Mouse (Mus musculus) midbrain, embryonic 15.5 days (tissue): ENCODE data around the gene Phrf1. TPM values are rescaled to one million over a fixed set of nuclear protein-coding genes. Genes with fewer than 3 reads are reported as not detected.
"Not testable (repeated sequence)": the region's sequence is repeated elsewhere in the genome, so short reads cannot be mapped to it uniquely, and the experiment has no call there.

Experiments used
- ATAC-seq: fragments of 200-750 bp; cut with Nextera tagmentation; replicated peaks from 2 replicates; pipeline ENCODE4 v1.8.0; 2017; ENCODE audit warnings: moderate TSS enrichment
- H3K27ac ChIP-seq: fragments of 300-500 bp; sonication (generic); 2 replicates; pipeline ENCODE4 v1.5.1; 2015; ENCODE audit warnings: mild to moderate bottlenecking, inconsistent platforms
- H3K27me3 ChIP-seq: fragments of 300-500 bp; sonication (generic); replicated peaks from 2 replicates; pipeline ENCODE4 v1.6.1; 2015; ENCODE audit warnings: inconsistent platforms
- H3K36me3 ChIP-seq: fragments of 300-500 bp; sonication (generic); replicated peaks from 2 replicates; pipeline ENCODE4 v1.6.1; 2015; ENCODE audit warnings: inconsistent platforms
- H3K4me1 ChIP-seq: fragments of 300-500 bp; sonication (generic); 2 replicates; pipeline ENCODE4 v1.6.1; 2015; ENCODE audit warnings: inconsistent platforms
- H3K4me2 ChIP-seq: fragments of 300-500 bp; sonication (generic); 2 replicates; pipeline ENCODE4 v1.6.1; 2015; ENCODE audit warnings: inconsistent platforms, mild to moderate bottlenecking, moderate library complexity
- H3K4me3 ChIP-seq: fragments of 300-500 bp; sonication (generic); 2 replicates; pipeline ENCODE4 v1.5.1; 2015; ENCODE audit warnings: mild to moderate bottlenecking, inconsistent platforms
- H3K9ac ChIP-seq: fragments of 300-500 bp; sonication (generic); 2 replicates; pipeline ENCODE4 v1.6.1; 2015; ENCODE audit warnings: mild to moderate bottlenecking, inconsistent platforms
- H3K9me3 ChIP-seq: fragments of 300-500 bp; sonication (generic); 2 replicates; pipeline ENCODE4 v1.6.1; 2016; ENCODE audit warnings: inconsistent platforms
- WGBS: fragments of 180-500 bp; shearing (Covaris S2); methylation state at CpG from one replicate; pipeline ENCODE4 v1.1.7; 2015; ENCODE audit warnings: mixed read lengths; 5-methylcytosine and 5-hydroxymethylcytosine counted together
- polyA plus RNA-seq: library from polyadenylated mRNA; unstranded; fragments of >200 nt; fragmentation: Nextera tagmentation; extraction: Ambion mirVana; gene quantifications from 2 replicates; pipeline ENCODE4 v1.2.1, GENCODE M21; 2015

The Phrf1 gene
- polyA plus RNA-seq, 1 experiment from 2014 or later: 77.3 TPM

DNA sequence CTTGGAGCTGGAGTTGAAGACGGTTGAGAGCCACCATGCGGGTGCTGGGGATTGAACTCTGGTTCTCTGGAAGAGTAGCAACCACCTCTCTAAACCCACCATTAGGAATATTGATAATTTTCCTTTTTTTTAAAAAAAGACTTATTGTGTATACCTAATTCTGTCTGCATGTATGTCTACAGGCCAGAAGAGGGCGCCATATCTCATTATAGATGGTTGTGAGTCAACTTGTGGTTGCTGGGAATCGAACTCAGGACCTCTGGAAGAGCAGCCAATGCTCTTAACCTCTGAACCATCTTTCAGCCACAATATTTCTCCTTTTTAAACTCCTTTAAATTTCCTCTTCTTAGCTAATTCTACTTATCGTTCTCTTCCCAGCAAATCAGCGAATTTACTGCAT lies 2.0 kb upstream of the Phrf1 start:
- Histone ChIP-seq H3K36me3 (peaks cover 5% of the 10 kb centered on the region; the same call in 1 of the 2 replicates), H3K4me1 (peaks cover 39% of the 10 kb centered on the region), H3K9ac (no peak overlapping the region), H3K9me3 (no peaks in the 10 kb centered on the region), H3K4me2 (no peak overlapping the region), H3K27ac (no peak overlapping the region), H3K4me3 (no peak overlapping the region), H3K27me3 (no peaks in the 10 kb centered on the region)
- ATAC-seq: no peak
- 83% methylated on average over 6 of the region's 6 CpGs for WGBS

DNA sequence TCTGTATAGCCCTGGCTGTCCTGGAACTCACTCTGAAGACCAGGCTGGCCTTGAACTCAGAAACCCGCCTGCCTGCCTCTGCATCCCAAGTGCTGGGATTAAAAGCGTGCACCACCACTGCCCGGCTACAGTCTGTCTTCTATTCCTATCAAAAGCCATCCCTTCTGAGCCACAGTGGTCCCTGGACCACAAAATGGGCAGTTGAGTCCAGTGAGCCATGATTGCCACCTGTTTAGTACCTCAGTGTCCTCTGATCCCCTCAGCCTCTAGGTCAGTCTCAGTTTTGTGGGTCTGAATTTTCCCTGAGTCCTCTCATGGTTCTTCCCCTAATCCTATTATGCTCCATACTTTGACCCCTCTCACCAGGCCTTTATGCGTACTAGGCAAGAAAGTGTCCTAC lies 788 bp upstream of the Phrf1 start:
- ATAC-seq: no peak; the same call in none of the 2 replicates
- Histone ChIP-seq H3K9ac (peak overlapping the region; percentile 93; the same call in 1 of the 2 replicates), H3K27me3 (no peaks in the 10 kb centered on the region), H3K9me3 (no peaks in the 10 kb centered on the region), H3K4me3 (peak overlapping the region; percentile 83), H3K27ac (peak overlapping the region; percentile 99), H3K36me3 (peaks cover 15% of the 10 kb centered on the region), H3K4me1 (peaks cover 27% of the 10 kb centered on the region), H3K4me2 (peak overlapping the region; percentile 76)
- WGBS: 72% methylated on average over 4 of the region's 4 CpGs

DNA sequence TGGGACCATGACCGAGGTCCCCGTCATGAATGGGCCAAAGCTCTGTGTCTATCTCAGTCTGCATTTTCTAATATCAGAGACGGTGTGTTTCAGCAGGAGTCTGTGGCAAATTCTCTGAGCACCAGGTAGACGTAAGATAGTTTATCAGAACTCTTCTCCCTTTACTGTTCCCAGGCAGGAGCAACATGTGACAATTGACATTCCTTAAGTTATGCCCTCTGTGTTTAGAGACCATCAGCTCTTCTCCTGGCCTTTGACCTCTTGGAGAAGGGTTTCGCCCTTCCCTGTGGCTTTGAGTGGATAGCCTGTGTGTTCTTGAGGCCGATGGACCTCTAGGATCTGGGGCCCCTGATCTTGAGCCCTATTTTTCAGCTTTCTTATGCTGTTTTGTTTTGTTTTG lies 1.1 kb downstream of the Phrf1 start:
- Histone ChIP-seq H3K27ac (no peak overlapping the region), H3K27me3 (no peaks in the 10 kb centered on the region), H3K36me3 (peaks cover 34% of the 10 kb centered on the region), H3K9me3 (no peaks in the 10 kb centered on the region), H3K4me3 (peak overlapping the region; percentile 83), H3K9ac (peak overlapping the region; percentile 93; the same call in 1 of the 2 replicates), H3K4me1 (peaks cover 25% of the 10 kb centered on the region), H3K4me2 (peak overlapping the region; percentile 76)
- no peak for ATAC-seq
- WGBS: 62% methylated on average over 6 of the region's 6 CpGs

DNA sequence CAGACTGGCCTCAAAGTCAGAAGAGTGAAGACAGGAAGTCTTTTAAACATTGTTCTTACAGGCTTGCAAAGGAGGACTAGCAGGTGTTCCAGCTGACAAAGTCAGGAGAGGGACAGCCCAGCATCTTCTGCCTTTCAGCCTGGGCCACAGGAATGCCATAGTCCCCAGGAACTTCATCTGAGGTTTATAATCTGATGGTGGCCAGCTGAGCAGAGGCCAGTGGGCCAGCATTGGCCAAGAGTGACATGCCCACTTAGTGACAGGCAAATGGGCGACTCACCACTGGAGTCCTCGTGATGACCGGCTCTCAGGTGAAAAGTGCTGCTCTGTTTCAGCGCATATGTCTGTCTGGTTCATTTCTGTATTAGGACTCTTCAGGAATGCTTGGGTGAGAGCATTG lies 2.0 kb downstream of the Phrf1 start:
- Histone ChIP-seq H3K4me2 (peak overlapping the region; percentile 76; the same call in 1 of the 2 replicates), H3K4me3 (no peak overlapping the region), H3K27me3 (no peaks in the 10 kb centered on the region), H3K4me1 (peaks cover 25% of the 10 kb centered on the region), H3K9me3 (no peaks in the 10 kb centered on the region), H3K9ac (no peak overlapping the region), H3K27ac (no peak overlapping the region), H3K36me3 (peaks cover 39% of the 10 kb centered on the region)
- ATAC-seq: no peak
- 96% methylated on average over 4 of the region's 4 CpGs for WGBS

DNA sequence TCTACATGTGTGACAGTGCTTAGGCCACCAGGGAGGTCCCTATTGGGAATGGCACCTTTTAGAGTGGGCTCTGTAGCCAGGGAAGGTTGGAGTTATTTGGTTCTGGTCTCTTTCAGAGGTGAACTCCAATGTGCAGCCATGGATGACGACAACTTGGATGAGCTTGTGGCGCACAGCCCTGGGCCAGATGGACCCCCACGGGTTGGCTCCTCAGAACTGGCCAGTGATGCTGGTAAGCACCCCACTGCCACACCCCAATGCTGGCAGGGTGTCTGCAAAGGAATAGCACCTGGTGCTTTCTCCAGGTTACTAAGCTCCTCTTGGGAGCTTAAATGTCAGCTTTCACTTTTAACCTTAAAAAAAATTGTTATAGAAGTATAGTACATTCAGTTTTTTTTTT lies 2.5 kb downstream of the Phrf1 start:
- no peak overlapping the region for H3K9ac ChIP-seq
- H3K9me3 ChIP-seq: no peaks in the 10 kb centered on the region
- 94% methylated on average over 3 of the region's 3 CpGs for WGBS
- peaks cover 25% of the 10 kb centered on the region for H3K4me1 ChIP-seq
- no peak overlapping the region for H3K4me3 ChIP-seq
- H3K27me3 ChIP-seq: no peaks in the 10 kb centered on the region
- H3K36me3 ChIP-seq: peaks cover 39% of the 10 kb centered on the region
- no peak overlapping the region for H3K27ac ChIP-seq
- H3K4me2 ChIP-seq: no peak overlapping the region
- ATAC-seq: no peak

DNA sequence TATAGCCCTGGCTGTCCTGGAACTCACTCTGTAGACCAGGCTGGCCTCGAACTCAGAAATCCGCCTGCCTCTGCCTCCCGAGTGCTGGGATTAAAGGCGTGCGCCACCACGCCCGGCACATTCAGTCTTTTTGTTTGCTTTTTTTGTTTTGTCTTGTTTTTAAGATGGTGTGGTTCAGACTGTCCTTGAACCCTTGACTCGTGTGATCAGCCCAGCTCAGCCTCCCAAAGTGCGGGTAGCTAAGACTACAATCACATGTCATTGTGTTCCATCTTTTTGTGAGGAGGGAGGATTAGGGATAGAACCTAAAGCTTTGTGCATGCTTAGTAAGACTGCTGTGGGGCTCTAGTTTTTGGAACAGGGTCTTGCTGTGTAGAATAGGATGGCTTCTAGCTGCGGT lies 3.0 kb downstream of the Phrf1 start:
- no peak overlapping the region for H3K4me2 ChIP-seq
- no peak overlapping the region for H3K9ac ChIP-seq
- no peaks in the 10 kb centered on the region for H3K9me3 ChIP-seq
- no peak overlapping the region for H3K4me3 ChIP-seq
- peaks cover 25% of the 10 kb centered on the region for H3K4me1 ChIP-seq
- H3K27ac ChIP-seq: no peak overlapping the region
- H3K36me3 ChIP-seq: peaks cover 39% of the 10 kb centered on the region
- no peak for ATAC-seq
- H3K27me3 ChIP-seq: no peaks in the 10 kb centered on the region
- 89% methylated on average over 9 of the region's 10 CpGs for WGBS

DNA sequence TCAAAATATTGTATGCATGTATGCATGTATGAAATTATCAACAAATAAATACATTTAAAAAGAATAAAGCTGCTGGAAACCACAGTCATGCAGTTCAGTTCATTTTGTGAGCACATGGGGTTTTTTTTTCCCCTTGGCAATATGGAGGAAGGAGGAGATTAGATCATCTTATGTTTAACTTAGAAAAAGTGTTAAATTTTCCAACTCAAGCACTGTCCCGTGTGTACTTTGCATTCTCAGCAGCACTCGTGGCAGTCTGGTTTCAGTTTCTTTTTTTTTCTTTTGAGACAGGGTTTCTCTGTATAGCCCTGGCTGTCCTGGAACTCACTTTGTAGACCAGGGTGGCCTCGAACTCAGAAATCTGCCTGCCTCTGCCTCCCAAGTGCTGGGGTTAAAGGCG lies 21.9 kb downstream of the Phrf1 start:
- not testable (repeated sequence) for H3K27ac ChIP-seq, H3K4me3 ChIP-seq, H3K9me3 ChIP-seq, H3K4me2 ChIP-seq, H3K4me1 ChIP-seq, H3K27me3 ChIP-seq, H3K9ac ChIP-seq, ATAC-seq
- peaks cover 37% of the 10 kb centered on the region for H3K36me3 ChIP-seq
- 95% methylated on average over 4 of the region's 4 CpGs for WGBS

DNA sequence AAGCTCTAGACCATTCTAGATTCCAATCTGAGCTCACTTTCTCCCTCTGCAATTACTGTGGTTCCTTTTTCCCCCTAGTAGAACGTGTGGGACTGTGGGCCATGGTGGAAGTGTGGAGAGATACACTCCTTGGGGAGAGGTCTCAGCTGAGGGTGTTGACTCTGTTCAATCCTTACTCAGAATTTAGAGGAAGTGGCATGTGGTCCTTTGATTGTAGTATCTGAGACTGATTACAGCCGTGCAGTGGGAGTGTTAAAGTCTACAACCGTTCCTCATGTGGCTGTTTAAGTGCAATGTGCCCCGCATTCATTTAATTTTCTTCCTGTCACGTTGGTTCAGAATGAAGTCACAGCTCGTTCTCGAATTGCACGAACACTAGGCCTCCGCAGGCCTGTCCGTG lies 27.6 kb downstream of the Phrf1 start:
- Histone ChIP-seq H3K4me3 (no peak overlapping the region), H3K27me3 (no peaks in the 10 kb centered on the region), H3K4me2 (no peak overlapping the region), H3K27ac (no peak overlapping the region), H3K9ac (no peak overlapping the region), H3K4me1 (no peaks in the 10 kb centered on the region), H3K9me3 (no peaks in the 10 kb centered on the region), H3K36me3 (peaks cover 63% of the 10 kb centered on the region)
- 93% methylated on average over 10 of the region's 10 CpGs for WGBS
- no peak for ATAC-seq

DNA sequence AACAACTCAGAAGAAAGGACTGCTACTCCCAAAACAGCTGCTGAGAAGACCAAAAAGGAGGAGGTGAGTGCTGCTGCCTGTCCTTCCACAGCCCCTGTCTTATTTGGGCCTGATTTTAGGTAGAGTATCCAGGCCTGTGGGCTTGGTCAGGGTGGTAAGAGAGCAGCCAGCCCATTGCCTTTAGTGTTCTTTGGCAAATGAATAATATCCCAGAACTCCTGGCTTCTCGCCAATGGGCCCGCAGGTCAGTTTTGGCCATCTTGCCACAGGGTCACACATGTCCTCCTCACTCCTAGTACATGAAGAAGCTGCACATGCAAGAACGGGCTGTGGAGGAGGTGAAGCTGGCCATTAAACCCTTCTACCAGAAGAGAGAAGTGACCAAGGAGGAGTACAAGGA lies 32.9 kb downstream of the Phrf1 start:
- 96% methylated on average over 3 of the region's 3 CpGs for WGBS
- H3K36me3 ChIP-seq: peaks cover 69% of the 10 kb centered on the region
- H3K27ac ChIP-seq: no peak overlapping the region
- H3K9ac ChIP-seq: no peak overlapping the region
- H3K9me3 ChIP-seq: no peaks in the 10 kb centered on the region
- H3K4me3 ChIP-seq: no peak overlapping the region
- H3K4me2 ChIP-seq: no peak overlapping the region
- peaks cover 5% of the 10 kb centered on the region; the same call in 1 of the 2 replicates for H3K4me1 ChIP-seq
- no peak for ATAC-seq
- no peaks in the 10 kb centered on the region for H3K27me3 ChIP-seq

DNA sequence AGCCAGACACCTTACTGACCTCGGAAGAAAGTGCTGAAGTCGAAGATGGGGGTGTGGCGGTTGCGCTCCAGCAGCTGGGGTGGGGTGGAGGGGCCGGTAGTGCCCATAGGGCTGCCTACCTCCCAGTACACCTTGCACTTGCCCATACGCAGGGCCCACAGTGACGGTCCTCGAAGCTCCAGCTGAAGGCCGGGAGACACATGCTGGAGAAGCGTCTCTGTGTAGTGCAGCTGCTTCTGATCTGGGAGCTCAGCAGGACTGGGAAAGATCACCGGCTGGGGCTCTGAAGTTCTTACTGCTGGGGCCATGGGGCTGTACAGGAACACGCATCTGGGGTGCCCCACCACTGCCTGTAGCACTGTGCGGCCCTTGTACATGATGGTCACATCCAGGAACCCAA lies 35.1 kb downstream of the Phrf1 start:
- ATAC-seq: no peak
- peaks cover 49% of the 10 kb centered on the region for H3K36me3 ChIP-seq
- H3K4me3 ChIP-seq: no peak overlapping the region
- no peak overlapping the region for H3K4me2 ChIP-seq
- no peaks in the 10 kb centered on the region for H3K9me3 ChIP-seq
- no peak overlapping the region for H3K27ac ChIP-seq
- H3K9ac ChIP-seq: no peak overlapping the region
- WGBS: 89% methylated on average over 13 of the region's 13 CpGs
- H3K27me3 ChIP-seq: no peaks in the 10 kb centered on the region
- peaks cover 5% of the 10 kb centered on the region; the same call in 1 of the 2 replicates for H3K4me1 ChIP-seq

DNA sequence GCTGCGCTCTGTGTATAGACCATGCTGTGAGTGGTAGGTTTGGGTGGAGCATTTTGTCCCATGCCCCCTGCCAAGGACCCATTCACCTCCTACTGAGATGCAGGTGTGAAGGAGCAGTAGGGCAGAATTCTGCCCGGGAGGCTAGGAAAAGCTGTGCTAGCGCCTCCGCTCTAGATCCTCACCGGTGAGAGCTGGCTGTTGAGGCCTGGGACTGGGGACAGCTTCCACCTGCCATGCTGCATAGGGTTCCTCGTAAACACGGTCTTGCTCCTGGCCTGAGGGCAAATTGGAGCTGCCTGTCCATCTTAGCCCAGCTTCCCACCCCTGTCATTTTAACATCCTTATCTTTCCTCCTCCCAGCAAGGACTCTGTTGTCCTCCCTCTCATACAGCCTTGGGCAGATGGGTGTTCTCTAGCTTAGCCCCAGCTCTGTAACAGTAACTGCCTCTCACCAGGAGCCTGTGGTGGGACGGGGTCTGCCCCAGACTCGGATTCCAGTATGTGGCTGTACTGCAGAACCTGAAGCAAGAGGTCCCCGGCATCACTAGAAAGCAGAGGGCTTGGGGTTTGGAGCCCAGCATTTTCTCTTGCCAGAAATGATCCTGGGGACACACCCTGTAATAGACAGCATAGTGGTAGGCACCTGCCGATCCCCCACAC lies 35.6 kb downstream of the Phrf1 start:
- ATAC-seq: no peak
- Histone ChIP-seq H3K9me3 (no peaks in the 10 kb centered on the region), H3K9ac (no peak overlapping the region), H3K27ac (no peak overlapping the region), H3K4me2 (no peak overlapping the region), H3K4me1 (peaks cover 5% of the 10 kb centered on the region; the same call in 1 of the 2 replicates), H3K4me3 (no peak overlapping the region), H3K36me3 (peaks cover 44% of the 10 kb centered on the region), H3K27me3 (no peaks in the 10 kb centered on the region)
- 78% methylated on average over 11 of the region's 11 CpGs for WGBS

DNA sequence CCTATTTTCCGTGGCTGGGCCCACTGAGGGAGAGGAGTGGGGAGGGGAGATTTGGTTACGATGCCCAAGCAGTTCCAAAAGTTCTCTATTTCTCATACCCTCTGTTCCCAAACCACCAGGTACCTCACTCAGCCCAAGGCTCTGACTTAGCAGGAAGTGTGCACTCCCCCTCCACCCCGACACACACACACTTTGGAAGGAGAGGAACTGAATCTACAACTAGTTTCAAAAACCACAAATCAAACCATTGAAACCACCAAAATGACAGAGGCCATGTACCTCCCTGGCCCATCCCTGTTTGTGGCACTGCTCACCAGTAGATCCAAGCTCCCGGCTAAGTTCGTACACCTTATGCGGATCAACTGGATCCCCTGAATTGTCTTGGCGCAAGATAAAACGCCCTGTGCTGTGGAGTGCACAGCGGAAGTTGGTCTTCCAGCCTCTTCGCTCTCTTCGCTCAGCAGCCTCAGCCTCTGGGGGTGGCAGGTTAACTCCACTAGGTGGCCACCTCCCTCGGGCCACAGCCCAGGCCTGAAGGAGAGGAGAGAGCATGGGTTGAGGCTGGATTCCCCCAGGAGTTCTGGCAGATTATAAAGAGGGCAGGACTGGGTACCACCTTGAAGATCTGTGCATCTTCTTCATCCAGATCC lies 36.3 kb downstream of the Phrf1 start:
- H3K9me3 ChIP-seq: no peaks in the 10 kb centered on the region
- WGBS: 36% methylated on average over 12 of the region's 12 CpGs
- peak; percentile 49; the same call in 1 of the 2 replicates for ATAC-seq
- no peak overlapping the region for H3K4me2 ChIP-seq
- H3K4me1 ChIP-seq: peaks cover 5% of the 10 kb centered on the region; the same call in 1 of the 2 replicates
- H3K9ac ChIP-seq: no peak overlapping the region
- no peaks in the 10 kb centered on the region for H3K27me3 ChIP-seq
- H3K27ac ChIP-seq: no peak overlapping the region
- peaks cover 36% of the 10 kb centered on the region for H3K36me3 ChIP-seq
- H3K4me3 ChIP-seq: no peak overlapping the region

DNA sequence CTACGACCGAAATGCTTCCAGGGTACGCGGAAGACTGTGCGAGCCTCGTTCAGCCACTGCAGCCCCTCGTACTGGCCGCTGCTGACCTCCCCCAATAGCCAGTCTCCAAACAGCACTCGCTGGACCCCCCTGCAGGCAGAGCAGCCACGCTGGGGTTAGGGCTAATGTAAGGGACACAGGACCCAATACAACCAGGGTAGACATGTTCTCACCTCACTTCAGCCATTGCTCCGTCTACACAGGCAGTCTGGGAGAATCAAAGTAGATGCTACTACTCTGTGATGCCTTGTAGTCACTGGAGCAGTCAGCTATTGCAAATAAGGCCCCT lies 36.8 kb downstream of the Phrf1 start:
- H3K27ac ChIP-seq: no peak overlapping the region
- H3K36me3 ChIP-seq: peaks cover 32% of the 10 kb centered on the region
- 33% methylated on average over 11 of the region's 11 CpGs for WGBS
- no peak overlapping the region for H3K9ac ChIP-seq
- H3K9me3 ChIP-seq: no peaks in the 10 kb centered on the region
- no peak overlapping the region for H3K4me3 ChIP-seq
- peak overlapping the region; percentile 48; the same call in 1 of the 2 replicates for H3K4me2 ChIP-seq
- no peak for ATAC-seq
- no peaks in the 10 kb centered on the region for H3K27me3 ChIP-seq
- H3K4me1 ChIP-seq: peaks cover 5% of the 10 kb centered on the region; the same call in 1 of the 2 replicates
